Mouse (Mus musculus): ENCODE measurements around the gene Aven. TPM values are rescaled to one million over a fixed set of nuclear protein-coding genes. Genes with fewer than 3 reads are reported as not detected.

Gene Aven
- total RNA-seq, 1 experiment = 22.3 TPM

DNA sequence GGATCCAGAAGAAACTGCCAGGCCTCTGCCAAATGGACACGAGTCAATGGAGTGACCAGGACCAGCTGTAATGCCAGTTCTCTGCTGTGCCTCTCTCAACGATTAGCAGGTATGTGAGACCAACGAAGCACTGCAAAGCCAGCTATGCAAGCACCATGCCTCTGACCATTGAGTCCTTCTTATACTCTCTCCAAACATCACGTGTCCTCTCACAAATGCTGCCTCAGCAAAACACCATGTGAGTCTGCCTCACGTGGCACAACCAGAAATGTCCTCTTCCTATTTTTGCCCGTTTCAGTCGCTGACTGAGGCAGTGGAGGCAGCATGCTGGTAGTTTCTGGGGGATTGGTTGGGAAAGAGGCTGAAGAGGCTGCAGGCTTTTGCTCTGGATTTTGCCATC, 68.8 kb downstream of the Aven start:
- H3K36me3 ChIP-seq (ENCODE audit: control insufficient read depth, insufficient read depth, low read length, poor library complexity, severe bottlenecking) = 0 out of 2 replicates have a peak, but pooled peaks cover 2% of the 10 kb centered on the region
- in situ Hi-C loops (cut with MboI; ENCODE audit: low sequenced_read_pairs in 2 of 2, unreplicated experiment in 2 of 2) = no loop called here
- DNase-seq (ENCODE audit: low read depth, low spot score) = no peak

DNA sequence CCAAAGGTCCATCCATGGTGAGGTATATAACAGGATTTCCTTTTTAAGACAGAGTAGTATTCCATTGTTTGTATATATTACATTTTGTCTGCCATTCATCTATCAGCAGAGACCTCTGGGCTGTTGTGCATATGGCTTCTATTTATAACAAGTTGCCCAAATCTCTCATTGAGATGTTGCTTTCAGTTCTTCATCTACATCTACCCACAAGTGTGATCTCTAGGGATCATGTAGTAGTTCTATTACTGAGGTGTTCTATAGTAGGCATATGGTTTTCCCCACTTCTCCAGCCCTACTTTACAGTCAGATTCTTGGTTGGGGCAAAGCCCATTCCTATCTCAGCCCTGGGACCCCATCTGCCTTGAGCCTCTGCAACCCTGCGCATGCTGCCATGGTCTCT, 72.3 kb downstream of the Aven start:
- no peak for TF ChIP-seq MAFK (IDR thresholded peaks at IDR 0.05; ENCODE audit: insufficient read depth, low read depth, low read length)
- TF ChIP-seq ZNF384 (IDR thresholded peaks at IDR 0.05; ENCODE audit: low read depth, low read length) = no peak
- no peak for TF ChIP-seq ZC3H11A (IDR thresholded peaks at IDR 0.05; ENCODE audit: borderline replicate concordance, low read depth, low read length)
- TF ChIP-seq HCFC1 (IDR thresholded peaks at IDR 0.05; ENCODE audit: borderline replicate concordance, insufficient read depth, low read length) = no peak
- no peak overlapping the region for H3K9ac ChIP-seq (ENCODE audit: insufficient read depth, low read depth, low read length, poor library complexity, severe bottlenecking)
- DNase-seq (ENCODE audit: low read depth, low spot score) = no peak
- no peak overlapping the region for H3K4me3 ChIP-seq (ENCODE audit: insufficient read depth in 1 of 2, low read depth in 1 of 2, low read length in 2 of 2, poor library complexity in 1 of 2, severe bottlenecking in 1 of 2)
- no peaks in the 10 kb centered on the region for H3K9me3 ChIP-seq (ENCODE audit: control insufficient read depth, insufficient read depth, low read depth, low read length)
- H3K27ac ChIP-seq (ENCODE audit: insufficient read depth, low read depth, low read length, poor library complexity, severe bottlenecking) = no peak overlapping the region
- in situ Hi-C loops (cut with MboI; ENCODE audit: low sequenced_read_pairs in 2 of 2, unreplicated experiment in 2 of 2) = no loop called here
- H3K36me3 ChIP-seq (ENCODE audit: control insufficient read depth, insufficient read depth, low read length, poor library complexity, severe bottlenecking) = 0 out of 2 replicates have a peak, but pooled peaks cover 2% of the 10 kb centered on the region
- H3K4me1 ChIP-seq (ENCODE audit: control insufficient read depth in 2 of 2, insufficient read depth in 2 of 2, low read length in 2 of 2, poor library complexity in 1 of 2) = no peaks in the 10 kb centered on the region

More for the DNA sequence above, 68.8 kb downstream of the Aven start:
- Histone ChIP-seq H3K9ac (ENCODE audit: insufficient read depth, low read depth, low read length, poor library complexity, severe bottlenecking) (no peak overlapping the region), H3K27ac (ENCODE audit: insufficient read depth, low read depth, low read length, poor library complexity, severe bottlenecking) (no peak overlapping the region), H3K4me1 (ENCODE audit: control insufficient read depth in 2 of 2, insufficient read depth in 2 of 2, low read length in 2 of 2, poor library complexity in 1 of 2) (no peaks in the 10 kb centered on the region), H3K9me3 (ENCODE audit: control insufficient read depth, insufficient read depth, low read depth, low read length) (no peaks in the 10 kb centered on the region), H3K4me3 (ENCODE audit: insufficient read depth in 1 of 2, low read depth in 1 of 2, low read length in 2 of 2, poor library complexity in 1 of 2, severe bottlenecking in 1 of 2) (no peak overlapping the region)
- TF ChIP-seq CHD2 (IDR thresholded peaks at IDR 0.05; ENCODE audit: low read depth, low read length) (no peak), ZC3H11A (IDR thresholded peaks at IDR 0.05; ENCODE audit: borderline replicate concordance, low read depth, low read length) (no peak), ZNF384 (IDR thresholded peaks at IDR 0.05; ENCODE audit: low read depth, low read length) (no peak), MAFK (IDR thresholded peaks at IDR 0.05; ENCODE audit: insufficient read depth, low read depth, low read length) (0 out of 2 replicates have a peak, but pooled peaks have one; percentile 38), HCFC1 (IDR thresholded peaks at IDR 0.05; ENCODE audit: borderline replicate concordance, insufficient read depth, low read length) (no peak)

DNA sequence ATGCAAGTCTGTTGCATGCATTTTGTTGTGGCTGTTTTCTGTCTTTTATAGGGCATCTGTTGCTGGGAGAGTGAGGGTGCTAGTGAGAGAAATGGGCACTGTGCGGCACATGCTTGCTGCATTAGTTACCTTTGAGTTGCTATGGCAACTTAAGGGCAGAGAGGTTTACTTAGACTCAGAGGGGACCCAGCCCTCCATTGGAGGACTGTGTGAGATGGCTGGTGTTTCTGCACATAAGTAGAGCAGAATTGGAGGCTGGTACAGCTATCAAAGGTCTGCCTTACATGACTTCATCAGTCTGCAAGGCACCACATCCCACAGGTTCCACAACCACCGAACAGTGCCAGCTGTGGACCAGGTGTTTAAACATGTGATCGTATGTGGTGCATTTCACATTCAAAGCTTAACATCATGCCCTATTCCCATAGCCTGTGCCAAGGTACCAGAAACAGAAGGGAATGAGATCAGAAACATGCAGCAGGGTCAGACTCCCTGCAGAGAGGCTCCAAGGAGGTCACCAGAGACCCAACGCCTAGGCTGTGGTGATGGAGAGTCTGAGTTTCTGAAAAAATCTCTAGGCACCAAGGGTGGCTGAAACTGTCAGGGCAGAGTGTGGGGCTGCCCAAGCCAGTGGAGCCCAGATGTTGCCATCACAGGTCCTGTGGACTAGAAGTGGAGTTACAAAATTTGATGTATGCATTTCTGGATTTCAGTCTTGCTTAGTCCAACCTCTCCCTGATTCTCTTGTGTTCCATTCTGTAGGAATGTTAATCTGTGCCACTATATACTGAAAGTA, 73.7 kb downstream of the Aven start:
- Histone ChIP-seq H3K27ac (ENCODE audit: insufficient read depth, low read depth, low read length, poor library complexity, severe bottlenecking) (no peak overlapping the region), H3K36me3 (ENCODE audit: control insufficient read depth, insufficient read depth, low read length, poor library complexity, severe bottlenecking) (0 out of 2 replicates have a peak, but pooled peaks cover 2% of the 10 kb centered on the region), H3K4me1 (ENCODE audit: control insufficient read depth in 2 of 2, insufficient read depth in 2 of 2, low read length in 2 of 2, poor library complexity in 1 of 2) (no peaks in the 10 kb centered on the region), H3K4me3 (ENCODE audit: insufficient read depth in 1 of 2, low read depth in 1 of 2, low read length in 2 of 2, poor library complexity in 1 of 2, severe bottlenecking in 1 of 2) (no peak overlapping the region), H3K9me3 (ENCODE audit: control insufficient read depth, insufficient read depth, low read depth, low read length) (no peaks in the 10 kb centered on the region), H3K9ac (ENCODE audit: insufficient read depth, low read depth, low read length, poor library complexity, severe bottlenecking) (no peak overlapping the region)
- TF ChIP-seq ZNF384 (IDR thresholded peaks at IDR 0.05; ENCODE audit: low read depth, low read length) (no peak), MAFK (IDR thresholded peaks at IDR 0.05; ENCODE audit: insufficient read depth, low read depth, low read length) (no peak), ZC3H11A (IDR thresholded peaks at IDR 0.05; ENCODE audit: borderline replicate concordance, low read depth, low read length) (no peak), HCFC1 (IDR thresholded peaks at IDR 0.05; ENCODE audit: borderline replicate concordance, insufficient read depth, low read length) (no peak), CHD2 (IDR thresholded peaks at IDR 0.05; ENCODE audit: low read depth, low read length) (no peak)
- in situ Hi-C loops (cut with MboI; ENCODE audit: low sequenced_read_pairs in 2 of 2, unreplicated experiment in 2 of 2) = no loop called here
- no peak for DNase-seq (ENCODE audit: low read depth, low spot score)

DNA sequence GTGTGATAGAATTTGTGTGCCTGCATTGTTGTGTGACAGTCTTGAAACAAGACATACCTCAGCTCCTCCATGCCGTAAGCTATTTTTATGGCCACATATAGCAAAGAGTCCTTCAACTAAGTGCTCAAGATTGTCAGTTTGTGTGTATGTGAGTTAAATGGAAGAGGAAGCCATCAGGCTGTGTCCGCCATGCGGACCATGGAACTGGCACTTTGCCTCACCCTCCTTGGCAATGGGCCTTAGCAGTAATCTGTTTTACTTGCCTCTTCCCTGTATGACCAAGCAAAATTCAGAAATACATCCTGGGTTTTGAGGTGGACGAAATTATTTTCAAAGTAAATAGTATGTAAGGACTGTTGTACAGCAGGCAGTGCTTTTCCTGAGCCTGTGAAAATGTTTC, 75.0 kb downstream of the Aven start:
- Histone ChIP-seq H3K27ac (ENCODE audit: insufficient read depth, low read depth, low read length, poor library complexity, severe bottlenecking) (no peak overlapping the region), H3K9ac (ENCODE audit: insufficient read depth, low read depth, low read length, poor library complexity, severe bottlenecking) (no peak overlapping the region), H3K36me3 (ENCODE audit: control insufficient read depth, insufficient read depth, low read length, poor library complexity, severe bottlenecking) (no peaks in the 10 kb centered on the region), H3K4me3 (ENCODE audit: insufficient read depth in 1 of 2, low read depth in 1 of 2, low read length in 2 of 2, poor library complexity in 1 of 2, severe bottlenecking in 1 of 2) (no peak overlapping the region), H3K4me1 (ENCODE audit: control insufficient read depth in 2 of 2, insufficient read depth in 2 of 2, low read length in 2 of 2, poor library complexity in 1 of 2) (no peaks in the 10 kb centered on the region), H3K9me3 (ENCODE audit: control insufficient read depth, insufficient read depth, low read depth, low read length) (no peaks in the 10 kb centered on the region)
- no peak for DNase-seq (ENCODE audit: low read depth, low spot score)
- in situ Hi-C loops (cut with MboI; ENCODE audit: low sequenced_read_pairs in 2 of 2, unreplicated experiment in 2 of 2) = no loop called here
- TF ChIP-seq CHD2 (IDR thresholded peaks at IDR 0.05; ENCODE audit: low read depth, low read length) (no peak), HCFC1 (IDR thresholded peaks at IDR 0.05; ENCODE audit: borderline replicate concordance, insufficient read depth, low read length) (no peak), ZC3H11A (IDR thresholded peaks at IDR 0.05; ENCODE audit: borderline replicate concordance, low read depth, low read length) (no peak), MAFK (IDR thresholded peaks at IDR 0.05; ENCODE audit: insufficient read depth, low read depth, low read length) (no peak), ZNF384 (IDR thresholded peaks at IDR 0.05; ENCODE audit: low read depth, low read length) (no peak)

All from ES-E14 (cell line).